Mouse (Mus musculus) heart, embryonic 10.5 days (tissue): ENCODE data around the gene Stx8. TPM values are rescaled to one million over a fixed set of nuclear protein-coding genes. Genes with fewer than 3 reads are reported as not detected.
A peak's percentile ranks its signal among the peaks of the same experiment; 100 is the strongest.

Experiments used
- DNase-seq: peaks from one replicate; pipeline ENCODE4 v3.0.0-alpha.2; 2017; ENCODE audit warnings: low spot score
- H3K27ac ChIP-seq: fragments of 300-500 bp; sonication (generic); 2 replicates; pipeline ENCODE4 v1.5.1; 2016; ENCODE audit warnings: mild to moderate bottlenecking
- H3K27me3 ChIP-seq: fragments of 300-500 bp; sonication (generic); 2 replicates; pipeline ENCODE4 v1.6.1; 2016; ENCODE audit warnings: mild to moderate bottlenecking; ENCODE audit not compliant: poor library complexity, insufficient read depth, severe bottlenecking
- H3K36me3 ChIP-seq: fragments of 300-500 bp; sonication (generic); 2 replicates; pipeline ENCODE4 v1.6.1; 2016; ENCODE audit warnings: mild to moderate bottlenecking, moderate library complexity
- H3K4me1 ChIP-seq: fragments of 300-500 bp; sonication (generic); 2 replicates; pipeline ENCODE4 v1.6.1; 2016; ENCODE audit warnings: mild to moderate bottlenecking
- H3K4me3 ChIP-seq: fragments of 300-500 bp; sonication (generic); 2 replicates; pipeline ENCODE4 v1.5.1; 2016; ENCODE audit warnings: mild to moderate bottlenecking, moderate library complexity
- H3K9me3 ChIP-seq: fragments of 300-500 bp; sonication (generic); 2 replicates; pipeline ENCODE4 v1.6.1; 2016; ENCODE audit warnings: mild to moderate bottlenecking, moderate library complexity
- WGBS: fragments of 180-500 bp; shearing (Covaris S2); methylation state at CpG from one replicate; pipeline ENCODE4 v1.1.7; 2016; 5-methylcytosine and 5-hydroxymethylcytosine counted together
- polyA plus RNA-seq: library from polyadenylated mRNA; unstranded; fragments of >200 nt; fragmentation: Nextera tagmentation; extraction: Ambion mirVana; gene quantifications from 2 replicates; pipeline ENCODE4 v1.2.1, GENCODE M21; 2016

Stx8 gene
- polyA plus RNA-seq, 1 experiment from 2014 or later: 53.3 TPM

GRCm38 (mm10) chr11:68188695-68189201, 222.8 kb downstream of the Stx8 start:
- H3K27me3 ChIP-seq: no peaks in the 10 kb centered on the region
- no peaks in the 10 kb centered on the region for H3K36me3 ChIP-seq
- H3K9me3 ChIP-seq: no peaks in the 10 kb centered on the region
- no peak for DNase-seq
- 59% methylated on average over 12 of the region's 12 CpGs for WGBS
- no peak overlapping the region for H3K4me3 ChIP-seq
- peak overlapping the region; percentile 67 for H3K27ac ChIP-seq
- peaks cover 25% of the 10 kb centered on the region for H3K4me1 ChIP-seq

GRCm38 (mm10) chr11:68190849-68191248, 224.9 kb downstream of the Stx8 start:
- Histone ChIP-seq H3K27me3 (no peaks in the 10 kb centered on the region), H3K4me1 (peaks cover 34% of the 10 kb centered on the region), H3K4me3 (no peak overlapping the region), H3K27ac (no peak overlapping the region), H3K9me3 (no peaks in the 10 kb centered on the region), H3K36me3 (no peaks in the 10 kb centered on the region)
- WGBS: 83% methylated on average over 5 of the region's 5 CpGs
- no peak for DNase-seq

GRCm38 (mm10) chr11:68195168-68195567, 229.2 kb downstream of the Stx8 start:
- WGBS: 37% methylated on average over 6 of the region's 6 CpGs
- H3K27me3 ChIP-seq: no peaks in the 10 kb centered on the region
- H3K27ac ChIP-seq: peak overlapping the region; percentile 67; the same call in 1 of the 2 replicates
- DNase-seq: no peak
- H3K4me3 ChIP-seq: no peak overlapping the region
- H3K36me3 ChIP-seq: no peaks in the 10 kb centered on the region
- H3K4me1 ChIP-seq: peaks cover 44% of the 10 kb centered on the region
- no peaks in the 10 kb centered on the region for H3K9me3 ChIP-seq

- 52% methylated on average over 10 of the region's 10 CpGs for WGBS
- H3K27me3 ChIP-seq: no peaks in the 10 kb centered on the region
- peak overlapping the region; percentile 67 for H3K27ac ChIP-seq
- H3K4me3 ChIP-seq: no peak overlapping the region
- H3K36me3 ChIP-seq: no peaks in the 10 kb centered on the region
- H3K4me1 ChIP-seq: peaks cover 44% of the 10 kb centered on the region
- no peak for DNase-seq
- no peaks in the 10 kb centered on the region for H3K9me3 ChIP-seq
Measured at GRCm38 (mm10) chr11:68195693-68196176, 229.7 kb downstream of the Stx8 start.

GRCm38 (mm10) chr11:68196566-68196965, 230.6 kb downstream of the Stx8 start:
- Histone ChIP-seq H3K4me3 (no peak overlapping the region), H3K4me1 (peaks cover 46% of the 10 kb centered on the region), H3K27ac (0 out of 2 replicates have a peak overlapping the region, but pooled peaks have one; percentile 36), H3K27me3 (no peaks in the 10 kb centered on the region; the same call in 1 of the 2 replicates), H3K36me3 (no peaks in the 10 kb centered on the region), H3K9me3 (no peaks in the 10 kb centered on the region)
- 79% methylated on average over 6 of the region's 6 CpGs for WGBS
- DNase-seq: no peak

- Histone ChIP-seq H3K4me3 (no peak overlapping the region), H3K9me3 (no peaks in the 10 kb centered on the region), H3K27me3 (no peaks in the 10 kb centered on the region; the same call in 1 of the 2 replicates), H3K36me3 (no peaks in the 10 kb centered on the region), H3K4me1 (peaks cover 55% of the 10 kb centered on the region), H3K27ac (no peak overlapping the region)
- WGBS: 90% methylated on average over 11 of the region's 11 CpGs
- DNase-seq: no peak
Measured at GRCm38 (mm10) chr11:68197471-68197870, 231.5 kb downstream of the Stx8 start.

GRCm38 (mm10) chr11:68198696-68199095, 232.7 kb downstream of the Stx8 start:
- H3K4me1 ChIP-seq: peaks cover 55% of the 10 kb centered on the region
- H3K27me3 ChIP-seq: no peaks in the 10 kb centered on the region; the same call in 1 of the 2 replicates
- H3K4me3 ChIP-seq: no peak overlapping the region
- no peaks in the 10 kb centered on the region for H3K9me3 ChIP-seq
- no peak overlapping the region for H3K27ac ChIP-seq
- WGBS: 66% methylated on average over 10 of the region's 10 CpGs
- H3K36me3 ChIP-seq: no peaks in the 10 kb centered on the region
- no peak for DNase-seq

- H3K9me3 ChIP-seq: no peaks in the 10 kb centered on the region
- DNase-seq: no peak
- H3K4me3 ChIP-seq: no peak overlapping the region
- 69% methylated on average over 8 of the region's 8 CpGs for WGBS
- H3K27ac ChIP-seq: no peak overlapping the region
- H3K4me1 ChIP-seq: peaks cover 55% of the 10 kb centered on the region
- H3K27me3 ChIP-seq: no peaks in the 10 kb centered on the region; the same call in 1 of the 2 replicates
- H3K36me3 ChIP-seq: no peaks in the 10 kb centered on the region
Measured at GRCm38 (mm10) chr11:68199103-68199502, 233.1 kb downstream of the Stx8 start.

GRCm38 (mm10) chr11:68199801-68200423, 233.9 kb downstream of the Stx8 start:
- peaks cover 54% of the 10 kb centered on the region for H3K4me1 ChIP-seq
- no peaks in the 10 kb centered on the region for H3K36me3 ChIP-seq
- H3K9me3 ChIP-seq: no peaks in the 10 kb centered on the region
- WGBS: 41% methylated on average over 10 of the region's 10 CpGs
- no peak overlapping the region for H3K4me3 ChIP-seq
- H3K27me3 ChIP-seq: no peaks in the 10 kb centered on the region; the same call in 1 of the 2 replicates
- no peak for DNase-seq
- H3K27ac ChIP-seq: no peak overlapping the region

- DNase-seq: no peak
- H3K27ac ChIP-seq: no peak overlapping the region
- H3K9me3 ChIP-seq: no peaks in the 10 kb centered on the region
- no peaks in the 10 kb centered on the region; the same call in 1 of the 2 replicates for H3K27me3 ChIP-seq
- peaks cover 54% of the 10 kb centered on the region for H3K4me1 ChIP-seq
- 83% methylated on average over 4 of the region's 4 CpGs for WGBS
- H3K4me3 ChIP-seq: no peak overlapping the region
- no peaks in the 10 kb centered on the region for H3K36me3 ChIP-seq
Measured at GRCm38 (mm10) chr11:68200500-68200899, 234.5 kb downstream of the Stx8 start.

GRCm38 (mm10) chr11:68201063-68201462, 235.1 kb downstream of the Stx8 start:
- H3K9me3 ChIP-seq: no peaks in the 10 kb centered on the region
- 88% methylated on average over 1 of the region's 1 CpGs for WGBS
- peaks cover 48% of the 10 kb centered on the region for H3K4me1 ChIP-seq

GRCm38 (mm10) chr11:68201811-68202459, 235.9 kb downstream of the Stx8 start:
- Histone ChIP-seq H3K36me3 (0 out of 2 replicates have a peak, but pooled peaks cover 5% of the 10 kb centered on the region), H3K27ac (no peak overlapping the region; the same call in 1 of the 2 replicates), H3K27me3 (peaks cover 5% of the 10 kb centered on the region; the same call in 1 of the 2 replicates), H3K4me3 (no peak overlapping the region), H3K4me1 (peaks cover 42% of the 10 kb centered on the region), H3K9me3 (no peaks in the 10 kb centered on the region)
- 78% methylated on average over 10 of the region's 10 CpGs for WGBS
- DNase-seq: no peak

More at GRCm38 (mm10) chr11:68201063-68201462, 235.1 kb downstream of the Stx8 start:
- Histone ChIP-seq H3K27me3 (peaks cover 4% of the 10 kb centered on the region; the same call in 1 of the 2 replicates), H3K36me3 (0 out of 2 replicates have a peak, but pooled peaks cover 4% of the 10 kb centered on the region), H3K4me3 (no peak overlapping the region), H3K27ac (no peak overlapping the region)
- DNase-seq: no peak

- 49% methylated on average over 10 of the region's 10 CpGs for WGBS
- Histone ChIP-seq H3K9me3 (no peaks in the 10 kb centered on the region), H3K27me3 (peaks cover 5% of the 10 kb centered on the region; the same call in 1 of the 2 replicates), H3K4me1 (peaks cover 38% of the 10 kb centered on the region), H3K36me3 (0 out of 2 replicates have a peak, but pooled peaks cover 5% of the 10 kb centered on the region), H3K4me3 (no peak overlapping the region), H3K27ac (no peak overlapping the region)
- no peak for DNase-seq
Measured at GRCm38 (mm10) chr11:68202561-68202960, 236.6 kb downstream of the Stx8 start.
